Mouse (Mus musculus) adrenal gland, postnatal 10 days (tissue): ENCODE measurements around the gene Crocc. TPM values are rescaled to one million over a fixed set of nuclear protein-coding genes. Genes with fewer than 3 reads are reported as not detected.

ENCODE experiments used
- DNase-seq: peaks from one replicate; pipeline ENCODE4 v3.0.0; 2021; ENCODE audit warnings: mixed read lengths
- total RNA-seq, 2 experiments: library from RNA; stranded (reverse); gene quantifications; 2 replicates each; pipeline ENCODE4 v1.2.3; 2021

The Crocc gene
- total RNA-seq, 2 experiments from 2014 or later = 6.7 to 13.2 TPM

DNA sequence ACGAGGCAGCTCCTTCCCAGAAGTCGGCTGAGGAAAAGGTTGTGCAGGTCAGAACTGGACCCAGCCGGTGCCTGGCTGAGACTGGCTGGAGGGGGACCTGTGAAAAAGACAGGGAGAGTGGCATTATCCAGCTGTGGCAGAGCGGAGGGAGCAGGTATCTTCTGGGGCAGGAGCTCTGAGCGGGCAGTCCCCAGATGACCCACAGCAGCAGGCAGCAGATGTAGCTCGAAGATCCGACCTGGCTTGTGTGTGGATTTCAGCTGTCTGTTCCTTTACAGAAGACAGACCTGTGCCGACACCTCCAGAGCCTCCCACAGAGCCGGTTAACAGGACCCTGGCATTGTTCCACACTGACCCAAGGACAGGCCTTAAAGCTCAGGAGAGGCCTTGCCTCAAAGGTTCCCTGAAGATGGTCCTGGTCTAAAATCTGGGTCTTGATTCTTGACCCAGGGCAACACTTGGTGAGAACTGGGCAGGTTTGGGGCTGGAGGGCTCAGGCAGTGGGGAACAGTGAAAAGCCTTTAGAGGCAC is 7.2 kb upstream of the Crocc start:
- DNase-seq = no peak

DNA sequence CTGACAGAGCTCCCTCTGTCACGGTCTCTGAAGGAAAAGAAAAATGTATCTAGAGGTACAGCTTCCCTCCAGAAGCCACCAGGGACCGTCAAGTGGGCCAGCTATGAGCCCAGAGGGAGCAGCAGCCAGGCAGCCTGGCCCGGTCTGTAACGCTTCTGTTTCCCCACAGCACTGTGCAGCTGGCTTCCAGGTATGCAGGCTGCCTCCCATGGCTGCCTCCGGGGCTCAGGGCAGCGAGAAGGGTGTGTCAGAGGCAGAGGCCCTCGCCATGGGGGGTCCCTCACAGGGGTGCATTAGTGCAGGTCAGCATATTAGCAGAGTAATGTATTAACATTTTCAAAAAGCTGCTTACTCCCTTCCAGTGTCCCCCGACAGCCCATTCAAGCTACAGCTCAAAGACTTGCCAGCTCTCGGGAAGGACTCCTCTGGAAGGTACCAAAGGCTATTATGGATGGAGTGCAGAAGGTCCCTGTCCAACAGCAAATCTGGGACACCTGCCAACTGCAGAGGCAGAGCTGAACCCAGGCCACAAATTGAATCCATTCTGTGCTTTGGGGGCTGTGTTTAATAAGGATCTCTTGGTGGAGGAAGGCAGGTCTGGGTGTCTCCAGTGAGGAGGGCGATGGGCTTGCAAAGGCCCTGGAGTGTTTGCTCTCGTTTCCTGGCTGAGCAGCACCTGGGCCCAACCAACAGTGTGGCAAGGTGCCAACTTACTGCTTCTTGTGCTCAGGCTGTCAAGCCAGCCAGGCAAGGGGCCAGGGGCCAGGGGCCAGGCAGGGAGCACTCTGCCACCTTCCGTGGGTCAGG is 6.6 kb upstream of the Crocc start:
- DNase-seq = peak; percentile 67

- DNase-seq = peak; percentile 88
These were observed 4.8 kb upstream of the Crocc start for GRCm38 (mm10) chr4:141065123-141065522.

DNA sequence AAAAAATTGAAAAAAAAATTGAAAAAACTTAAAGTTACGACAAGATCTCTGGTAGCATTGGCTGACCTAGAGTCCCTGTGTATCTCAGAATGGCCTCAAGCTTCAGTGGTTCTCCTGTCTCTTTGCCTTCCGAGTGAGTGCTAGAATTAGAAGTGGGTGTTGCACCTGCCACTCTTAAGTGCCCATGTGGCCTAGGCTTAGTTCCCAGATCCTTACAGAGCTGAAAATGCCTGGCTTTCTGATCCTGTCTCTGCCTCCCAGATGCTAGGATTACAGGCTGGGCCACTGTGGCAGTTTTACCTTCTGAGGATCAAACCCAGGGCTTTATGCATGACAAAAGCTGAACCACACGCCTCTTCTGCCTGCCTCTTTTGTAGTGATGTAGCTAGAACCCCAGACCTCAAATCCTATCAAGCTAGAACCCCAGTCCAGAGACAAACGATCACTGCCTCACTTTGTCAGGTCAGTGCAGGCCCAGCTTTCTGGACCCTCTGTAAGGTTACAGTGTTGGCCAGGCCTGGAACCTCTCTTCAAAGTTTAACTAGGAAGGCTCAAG is 3.8 kb upstream of the Crocc start:
- no peak for DNase-seq

DNA sequence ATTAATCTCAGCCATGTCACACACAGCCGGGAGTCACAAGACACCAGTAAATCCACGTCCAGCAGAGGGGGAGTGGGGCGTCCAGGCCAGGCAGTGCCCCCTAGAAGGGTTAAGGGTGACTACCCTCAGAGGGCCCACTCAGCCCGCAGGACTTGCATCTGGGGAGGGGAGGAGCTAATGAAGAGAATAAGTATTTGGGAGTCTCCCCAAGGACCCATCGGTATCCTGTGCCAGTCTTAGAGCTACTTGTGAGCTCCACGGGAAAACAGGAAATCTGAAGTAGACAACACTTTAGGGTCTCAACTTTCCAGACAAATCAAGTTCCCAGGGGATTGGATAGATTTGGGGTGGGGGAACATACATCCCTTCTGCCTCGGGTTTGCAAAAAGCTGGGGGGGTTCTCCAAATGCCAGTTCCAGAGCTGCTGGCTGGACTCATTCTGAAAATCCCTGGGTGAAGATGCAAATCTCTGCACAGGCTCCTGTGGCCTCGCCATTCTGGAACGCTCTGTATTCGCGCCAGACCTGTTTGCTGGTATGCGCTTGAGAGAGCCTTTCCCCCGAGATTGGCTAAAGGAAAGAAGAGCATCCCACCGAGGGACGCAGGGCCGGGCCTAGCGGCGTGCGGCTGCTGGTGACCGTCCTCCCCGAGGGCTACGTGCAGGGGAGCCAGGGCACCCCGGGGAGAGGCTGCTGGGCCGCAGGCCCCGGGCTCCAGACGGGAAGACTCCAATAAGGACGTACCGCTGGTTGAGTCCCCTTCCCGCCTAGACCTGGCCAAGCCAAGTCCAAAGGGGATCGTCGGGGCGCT is 529 bp downstream of the Crocc start:
- no peak for DNase-seq

DNA sequence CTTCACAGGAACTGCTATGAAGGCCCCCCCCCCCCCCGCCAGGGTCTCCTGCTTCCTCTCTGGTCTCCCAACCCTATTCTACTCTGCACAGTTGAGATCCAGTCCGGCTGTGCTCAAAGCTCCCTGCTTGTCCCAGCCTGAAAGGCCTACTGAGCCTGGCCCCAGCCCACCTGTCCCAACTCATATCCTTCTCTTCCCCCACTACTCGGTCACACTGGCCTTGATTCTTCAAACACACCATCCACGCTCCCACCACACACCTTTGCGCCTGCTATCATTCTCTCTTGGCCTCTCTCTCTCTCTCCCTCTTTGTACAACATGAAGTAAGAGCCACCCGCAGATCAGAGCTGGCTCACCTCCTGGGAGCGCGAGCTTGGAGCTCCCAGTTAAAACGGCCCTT is 1.5 kb downstream of the Crocc start:
- DNase-seq = no peak

DNA sequence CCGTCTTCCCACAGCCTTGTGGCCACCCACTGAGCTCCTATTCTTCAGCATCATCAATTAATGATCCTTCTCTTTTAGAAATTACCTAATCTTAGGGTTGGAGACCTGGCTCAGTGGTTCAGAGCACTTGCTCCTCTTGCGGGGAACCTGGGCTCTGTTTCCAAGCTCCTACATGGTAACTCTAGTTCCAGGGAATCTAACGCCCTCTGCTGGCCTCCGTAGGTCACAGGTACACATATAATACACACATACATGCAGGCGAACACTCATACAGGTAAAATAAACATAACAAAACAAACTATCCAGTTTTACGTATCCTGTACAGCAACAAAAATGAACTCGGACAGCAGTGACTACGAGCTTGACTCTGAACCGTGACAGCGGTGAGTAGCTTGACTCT is 3.4 kb downstream of the Crocc start:
- DNase-seq = no peak

GRCm38 (mm10) chr4:141053568-141054161 is 6.7 kb downstream of the Crocc start:
- no peak for DNase-seq

- DNase-seq = no peak
These were observed 7.2 kb downstream of the Crocc start for GRCm38 (mm10) chr4:141053138-141053537.

- DNase-seq = no peak
These were observed 7.9 kb downstream of the Crocc start for GRCm38 (mm10) chr4:141052442-141052841.

- no peak for DNase-seq
These were observed 10.9 kb downstream of the Crocc start for GRCm38 (mm10) chr4:141049476-141049835.

DNA sequence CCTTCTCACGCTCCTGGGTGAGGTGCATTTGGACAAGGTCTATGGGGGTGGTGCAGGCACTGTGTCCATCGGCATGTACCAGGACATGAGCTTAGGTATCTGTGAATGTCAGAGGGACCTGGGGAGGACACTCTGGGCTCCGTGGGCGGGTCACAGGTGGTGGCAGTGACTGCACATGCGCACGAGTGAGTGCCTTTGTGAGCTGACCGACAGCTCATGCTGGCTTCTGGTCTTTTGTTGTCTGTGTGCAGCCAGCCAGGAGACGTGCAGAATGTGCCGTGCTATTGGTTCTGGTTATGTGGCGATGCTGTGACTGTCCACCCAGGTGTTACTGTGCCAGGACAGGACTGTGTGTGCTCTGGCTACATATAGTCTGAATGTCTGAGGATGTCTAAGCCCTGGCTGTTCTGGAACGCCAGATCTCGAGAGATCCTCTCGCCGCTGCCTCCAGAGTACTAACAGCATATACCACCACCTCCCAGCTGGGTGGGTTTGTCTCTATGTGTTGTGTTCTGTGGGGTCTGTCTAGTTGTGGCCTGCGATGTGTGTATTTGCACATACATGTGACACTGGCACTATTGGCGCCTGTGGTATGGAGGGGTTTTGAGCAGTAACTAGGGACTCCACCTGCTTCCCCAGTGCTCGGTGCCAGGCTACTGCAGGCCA is 11.4 kb downstream of the Crocc start:
- DNase-seq = no peak

GRCm38 (mm10) chr4:141044816-141045215 is 15.5 kb downstream of the Crocc start:
- DNase-seq = peak; percentile 72

DNA sequence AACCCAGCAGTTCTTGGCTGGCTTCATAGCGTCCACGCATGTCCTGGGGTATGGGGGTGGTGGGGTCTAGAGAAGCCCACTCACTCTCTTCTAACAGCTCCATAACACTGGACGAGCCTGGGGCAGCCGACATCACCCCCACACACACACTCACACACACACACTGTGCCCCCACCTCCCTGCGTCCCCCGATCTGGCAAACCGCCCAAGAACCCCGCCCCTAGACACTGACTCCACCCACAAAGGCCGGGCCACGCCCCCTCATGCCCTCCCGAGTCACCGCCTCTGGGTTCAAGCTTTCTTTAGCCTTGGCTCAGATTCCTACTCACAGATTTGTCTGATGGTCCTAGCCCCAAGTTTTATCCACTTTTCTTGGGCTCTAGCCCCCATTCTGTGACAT is 19.2 kb downstream of the Crocc start:
- peak; percentile 64 for DNase-seq

DNA sequence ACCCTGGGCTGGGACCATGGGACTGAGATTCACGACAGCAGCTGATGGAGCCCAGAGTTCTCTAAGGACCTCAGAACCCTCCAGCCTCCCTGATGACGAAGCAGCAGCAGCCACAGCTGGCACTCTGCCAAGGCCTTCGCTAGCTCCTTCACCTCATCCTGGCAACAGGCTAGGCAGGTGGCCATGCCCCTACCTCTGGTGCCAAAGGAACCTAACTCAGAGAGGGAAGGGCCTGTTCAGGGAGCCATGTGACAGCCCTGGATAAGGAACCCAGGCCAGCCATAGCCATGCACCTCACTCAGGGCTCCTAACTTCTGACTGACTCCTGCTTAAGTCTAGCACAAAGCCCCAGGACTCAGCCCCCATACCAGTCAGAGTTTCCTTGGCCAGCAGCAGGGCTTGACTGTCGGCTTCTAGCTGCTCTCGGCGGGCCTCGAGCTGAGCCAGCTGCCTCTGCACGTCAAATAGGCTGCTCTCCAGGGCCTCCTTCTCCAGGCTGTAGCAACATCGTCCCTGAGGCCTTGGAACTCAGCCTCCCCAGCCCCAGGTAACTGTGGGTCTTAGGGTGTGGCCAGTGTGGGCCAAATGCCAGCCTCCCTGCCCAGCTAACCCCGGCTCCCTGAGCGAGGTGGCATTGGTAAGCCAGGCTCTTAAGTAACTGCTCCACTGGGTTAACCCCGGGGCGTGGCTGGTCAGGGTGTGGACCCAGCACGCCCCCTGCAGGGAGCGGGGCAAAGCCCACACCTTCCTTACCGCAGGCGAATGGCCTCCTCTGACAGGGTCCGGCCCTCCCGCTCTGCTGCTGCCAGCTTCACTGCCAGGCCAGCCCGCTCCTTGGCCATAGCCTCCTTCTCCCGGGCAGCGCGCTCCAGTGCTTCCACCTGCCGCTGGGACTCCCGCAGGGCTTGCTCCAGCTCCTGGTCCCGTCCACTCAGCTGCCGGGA is 26.5 kb downstream of the Crocc start:
- peak; percentile 76 for DNase-seq

DNA sequence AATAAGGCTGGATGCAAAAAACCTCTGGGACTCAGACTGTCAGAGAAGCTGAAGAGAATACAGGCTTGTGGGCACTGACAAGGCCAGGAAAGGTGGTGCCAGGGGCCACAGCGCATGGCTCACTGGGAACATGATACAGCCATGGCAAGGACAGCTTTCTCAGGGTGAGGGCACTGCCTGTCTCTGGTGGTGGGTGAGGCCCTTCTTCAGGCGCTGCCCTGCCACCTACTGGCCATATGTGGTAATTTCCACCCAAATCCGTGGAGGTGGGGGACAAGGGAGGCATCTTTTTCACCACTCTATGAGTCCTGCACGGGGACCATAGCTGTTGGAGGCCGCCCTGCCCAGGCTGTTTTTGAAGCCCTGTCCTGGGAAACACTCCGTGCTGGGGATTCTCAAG is 28.6 kb downstream of the Crocc start:
- peak; percentile 90 for DNase-seq

GRCm38 (mm10) chr4:141030541-141031206 is 29.7 kb downstream of the Crocc start:
- no peak for DNase-seq

- DNase-seq = no peak
These were observed 35.4 kb downstream of the Crocc start for GRCm38 (mm10) chr4:141024992-141025391.

DNA sequence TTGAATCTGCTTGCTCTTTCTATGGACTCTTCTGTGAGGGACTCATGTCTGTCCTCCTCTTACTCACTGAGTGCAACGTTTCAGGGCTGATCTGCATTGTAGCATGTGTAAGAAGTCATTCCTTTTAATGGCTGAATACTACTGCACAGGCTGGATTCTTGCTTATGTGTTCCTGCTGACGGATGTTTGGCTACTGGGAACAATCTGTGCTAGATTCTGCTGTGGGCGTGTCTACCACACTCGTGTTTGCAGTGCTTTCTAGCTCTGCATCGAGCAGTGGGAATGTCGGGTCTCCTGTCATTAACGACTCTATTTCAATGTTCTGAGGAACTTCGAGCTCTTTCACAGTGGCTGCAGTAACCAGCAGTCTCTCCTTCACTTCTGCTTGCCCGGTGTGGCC is 36.3 kb downstream of the Crocc start:
- no peak for DNase-seq

GRCm38 (mm10) chr4:141021614-141021929 is 38.8 kb downstream of the Crocc start:
- no peak for DNase-seq
